Mouse (Mus musculus): ENCODE data around the gene Arhgap42.

The Arhgap42 gene

GRCm38 (mm10) chr9:9027904-9028303, 211.0 kb downstream of the Arhgap42 start:
- no peak for DNase-seq (ENCODE audit: low spot score in 2 of 2)

- no peak for DNase-seq (ENCODE audit: low spot score in 2 of 2)
These were observed 211.5 kb downstream of the Arhgap42 start for GRCm38 (mm10) chr9:9027445-9027844.

GRCm38 (mm10) chr9:9015108-9015507, 223.8 kb downstream of the Arhgap42 start:
- DNase-seq (ENCODE audit: low spot score in 2 of 2): no peak

GRCm38 (mm10) chr9:9001170-9001569, 237.7 kb downstream of the Arhgap42 start:
- no peak for DNase-seq (ENCODE audit: low spot score in 2 of 2)

GRCm38 (mm10) chr9:8996494-8996893, 242.4 kb downstream of the Arhgap42 start:
- no peak for DNase-seq (ENCODE audit: low spot score in 2 of 2)

- no peak for DNase-seq (ENCODE audit: low spot score in 2 of 2)
These were observed 256.6 kb downstream of the Arhgap42 start for GRCm38 (mm10) chr9:8982315-8982714.

GRCm38 (mm10) chr9:8977775-8978174, 261.1 kb downstream of the Arhgap42 start:
- no peak for DNase-seq (ENCODE audit: low spot score in 2 of 2)

GRCm38 (mm10) chr9:8971491-8971890, 267.4 kb downstream of the Arhgap42 start, which contains the start of gene Gm16485:
TSS of gene Gm16485 (plus strand) at chr9:8971791.
- no peak for DNase-seq (ENCODE audit: low spot score in 2 of 2)

- DNase-seq (ENCODE audit: low spot score in 2 of 2): no peak
These were observed 268.7 kb downstream of the Arhgap42 start for GRCm38 (mm10) chr9:8970240-8970639.

GRCm38 (mm10) chr9:8964512-8965133, 274.3 kb downstream of the Arhgap42 start:
- DNase-seq (ENCODE audit: low spot score in 2 of 2): peak in 1 of 2 experiments; percentile 1

GRCm38 (mm10) chr9:8953306-8953705, 285.6 kb downstream of the Arhgap42 start:
- no peak for DNase-seq (ENCODE audit: low spot score in 2 of 2)

Data from spleen, postnatal 14 days (tissue).